Comparison of ENCODE assay signal across 35 mouse cellular contexts in genomic region chr4:98376943-98377342, GRCm38 (mm10).
"Had no signal": no experiment of that assay in that cellular context is flagged by ENCODE, and none has a peak within 500 bp of the region (broad histone marks: within the 10 kb centered on the region; RNA-seq: fewer than 3 reads in every experiment).

No protein-coding gene starts in this region.

- ATAC-seq: hindbrain, embryonic 16.5 days; hindbrain, postnatal 0 days; inflammation-experienced regulatory T-cells, adult 6 months; intestine, embryonic 15.5 days; intestine, embryonic 16.5 days; intestine, postnatal 0 days had no signal

- H3K9ac ChIP-seq: heart, embryonic 12.5 days; heart, embryonic 13.5 days; heart, embryonic 15.5 days; hindbrain, embryonic 12.5 days; hindbrain, embryonic 13.5 days; hindbrain, embryonic 14.5 days; hindbrain, embryonic 15.5 days; intestine, embryonic 15.5 days; kidney, embryonic 15.5 days had no signal

- H3K27me3 ChIP-seq: heart, embryonic 12.5 days; heart, embryonic 13.5 days; heart, embryonic 15.5 days; hindbrain, embryonic 12.5 days; hindbrain, embryonic 13.5 days; hindbrain, embryonic 15.5 days; intestine, embryonic 15.5 days; kidney, embryonic 15.5 days had no signal

- H3K4me2 ChIP-seq: heart, embryonic 11.5 days; heart, embryonic 12.5 days; heart, embryonic 13.5 days; heart, embryonic 15.5 days; hindbrain, embryonic 12.5 days; hindbrain, embryonic 13.5 days; hindbrain, embryonic 14.5 days; hindbrain, embryonic 15.5 days; intestine, embryonic 15.5 days; kidney, embryonic 15.5 days had no signal

- H3K4me1 ChIP-seq: intestine, embryonic 15.5 days had no signal

- H3K27ac ChIP-seq: heart, embryonic 10.5 days; heart, embryonic 13.5 days; heart, embryonic 15.5 days; hindbrain, embryonic 10.5 days; hindbrain, embryonic 12.5 days; hindbrain, embryonic 13.5 days; hindbrain, embryonic 14.5 days; hindbrain, embryonic 15.5 days; hindbrain, postnatal 0 days; intestine, embryonic 15.5 days; kidney, embryonic 15.5 days; kidney, postnatal 0 days; layer of hippocampus, adult 2 months had no signal

- H3K4me3 ChIP-seq: heart, embryonic 10.5 days; heart, embryonic 12.5 days; heart, embryonic 13.5 days; heart, embryonic 15.5 days; hindbrain, embryonic 10.5 days; hindbrain, embryonic 12.5 days; hindbrain, embryonic 13.5 days; hindbrain, embryonic 15.5 days; intestine, embryonic 15.5 days; kidney, embryonic 15.5 days; layer of hippocampus, adult 2 months had no signal

- DNase-seq: heart, postnatal 10 days; heart, postnatal 14 days; heart, postnatal 36 days; heart, postnatal 4 days; kidney, adult 11 months; kidney, adult 18-20 months; kidney, adult 2 months; kidney, adult 8-10 months; kidney, adult 9 months; kidney, postnatal 10 days; kidney, postnatal 14 days; kidney, postnatal 25 days; kidney, postnatal 36 days; kidney, postnatal 4 days; layer of hippocampus, adult 9-11 months; layer of hippocampus, postnatal 36 days had no signal

- H3K9me3 ChIP-seq: heart, embryonic 10.5 days; heart, embryonic 12.5 days; heart, embryonic 13.5 days; heart, embryonic 15.5 days; hindbrain, embryonic 10.5 days; hindbrain, embryonic 12.5 days; hindbrain, embryonic 13.5 days; hindbrain, embryonic 15.5 days; intestine, embryonic 15.5 days; kidney, embryonic 15.5 days had no signal
